Mouse (Mus musculus): ENCODE results near the gene Cdkal1.

Cdkal1 gene

GRCm38 (mm10) chr13:29405316-29405715 is 450.2 kb downstream of the Cdkal1 start:
- DNase-seq (ENCODE audit: low spot score) = no peak

- no peak for DNase-seq (ENCODE audit: low spot score)
Observed at GRCm38 (mm10) chr13:29403217-29403616, 452.3 kb downstream of the Cdkal1 start.

- no peak for DNase-seq (ENCODE audit: low spot score)
Observed at GRCm38 (mm10) chr13:29402526-29403040, 452.9 kb downstream of the Cdkal1 start.

GRCm38 (mm10) chr13:29399908-29400307 is 455.6 kb downstream of the Cdkal1 start:
- no peak for DNase-seq (ENCODE audit: low spot score)

GRCm38 (mm10) chr13:29398456-29398855 is 457.0 kb downstream of the Cdkal1 start:
- no peak for DNase-seq (ENCODE audit: low spot score)

- no peak for DNase-seq (ENCODE audit: low spot score)
Observed at GRCm38 (mm10) chr13:29395694-29396093, 459.8 kb downstream of the Cdkal1 start.

- no peak for DNase-seq (ENCODE audit: low spot score)
Observed at GRCm38 (mm10) chr13:29390025-29390424, 465.4 kb downstream of the Cdkal1 start.

GRCm38 (mm10) chr13:29388918-29389317 is 466.6 kb downstream of the Cdkal1 start:
- no peak for DNase-seq (ENCODE audit: low spot score)

- DNase-seq (ENCODE audit: low spot score) = no peak
Observed at GRCm38 (mm10) chr13:29377572-29377971, 477.9 kb downstream of the Cdkal1 start.

GRCm38 (mm10) chr13:29371916-29372315 is 483.6 kb downstream of the Cdkal1 start:
- DNase-seq (ENCODE audit: low spot score) = no peak

- DNase-seq (ENCODE audit: low spot score) = no peak
Observed at GRCm38 (mm10) chr13:29371466-29371771, 484.1 kb downstream of the Cdkal1 start.

GRCm38 (mm10) chr13:29370731-29371465 is 484.6 kb downstream of the Cdkal1 start:
- no peak for DNase-seq (ENCODE audit: low spot score)

GRCm38 (mm10) chr13:29368806-29369205 is 486.7 kb downstream of the Cdkal1 start:
- no peak for DNase-seq (ENCODE audit: low spot score)

- DNase-seq (ENCODE audit: low spot score) = no peak
Observed at GRCm38 (mm10) chr13:29364901-29365625, 490.4 kb downstream of the Cdkal1 start.

GRCm38 (mm10) chr13:29364009-29364408 is 491.5 kb downstream of the Cdkal1 start:
- no peak for DNase-seq (ENCODE audit: low spot score)

- no peak for DNase-seq (ENCODE audit: low spot score)
Observed at GRCm38 (mm10) chr13:29361842-29362241, 493.6 kb downstream of the Cdkal1 start.

GRCm38 (mm10) chr13:29360899-29361298 is 494.6 kb downstream of the Cdkal1 start:
- DNase-seq (ENCODE audit: low spot score) = no peak

GRCm38 (mm10) chr13:29359341-29359740 is 496.1 kb downstream of the Cdkal1 start:
- no peak for DNase-seq (ENCODE audit: low spot score)

- no peak for DNase-seq (ENCODE audit: low spot score)
Observed at GRCm38 (mm10) chr13:29357483-29357882, 498.0 kb downstream of the Cdkal1 start.

- no peak for DNase-seq (ENCODE audit: low spot score)
Observed at GRCm38 (mm10) chr13:29356158-29356485, 499.4 kb downstream of the Cdkal1 start.

GRCm38 (mm10) chr13:29355484-29356157 is 499.9 kb downstream of the Cdkal1 start:
- no peak for DNase-seq (ENCODE audit: low spot score)

GRCm38 (mm10) chr13:29354943-29355342 is 500.5 kb downstream of the Cdkal1 start:
- DNase-seq (ENCODE audit: low spot score) = no peak

- DNase-seq (ENCODE audit: low spot score) = no peak
Observed at GRCm38 (mm10) chr13:29353888-29354415, 501.5 kb downstream of the Cdkal1 start.

Measured in yolk sac, embryonic 10.5 days (tissue).